Mouse (Mus musculus): ENCODE results near the gene Tars2. TPM values are rescaled to one million over a fixed set of nuclear protein-coding genes. Genes with fewer than 3 reads are reported as not detected.
"Not testable (repeated sequence)": the region's sequence is repeated elsewhere in the genome, so short reads cannot be mapped to it uniquely, and the experiment has no call there.

Tars2 gene
- polyA plus RNA-seq, 1 experiment from 2014 or later: 56.6 TPM

- Histone ChIP-seq H3K4me3 (ENCODE audit: low read length) (no peak overlapping the region), H3K27ac (ENCODE audit: low read depth, low read length) (no peak overlapping the region), H3K9me3 (ENCODE audit: control insufficient read depth, low read length) (no peaks in the 10 kb centered on the region), H3K27me3 (ENCODE audit: control insufficient read depth, insufficient read depth, low read length) (no peaks in the 10 kb centered on the region), H3K4me2 (replicated peaks; ENCODE audit: low read depth, low read length) (no peak overlapping the region), H3K4me1 (ENCODE audit: control insufficient read depth, insufficient read depth, low read length) (peaks cover 19% of the 10 kb centered on the region), H3K9ac (ENCODE audit: low read depth, low read length) (no peak overlapping the region), H3K36me3 (ENCODE audit: control insufficient read depth, insufficient read depth, low read length) (no peaks in the 10 kb centered on the region)
- WGBS: 89% methylated on average over 11 of the region's 11 CpGs
- ATAC-seq (ENCODE audit: low FRiP score, low TSS enrichment): no peak
Measured at GRCm38 (mm10) chr3:95694808-95695703, 65.0 kb downstream of the Tars2 start.

GRCm38 (mm10) chr3:95693821-95694807, 65.9 kb downstream of the Tars2 start:
- no peaks in the 10 kb centered on the region for H3K9me3 ChIP-seq (ENCODE audit: control insufficient read depth, low read length)
- 58% methylated on average over 11 of the region's 11 CpGs for WGBS
- no peak overlapping the region for H3K27ac ChIP-seq (ENCODE audit: low read depth, low read length)
- no peaks in the 10 kb centered on the region for H3K27me3 ChIP-seq (ENCODE audit: control insufficient read depth, insufficient read depth, low read length)
- H3K4me1 ChIP-seq (ENCODE audit: control insufficient read depth, insufficient read depth, low read length): peaks cover 21% of the 10 kb centered on the region
- no peak overlapping the region for H3K4me2 ChIP-seq (replicated peaks; ENCODE audit: low read depth, low read length)
- H3K4me3 ChIP-seq (ENCODE audit: low read length): no peak overlapping the region
- no peaks in the 10 kb centered on the region for H3K36me3 ChIP-seq (ENCODE audit: control insufficient read depth, insufficient read depth, low read length)
- ATAC-seq (ENCODE audit: low FRiP score, low TSS enrichment): no peak
- no peak overlapping the region for H3K9ac ChIP-seq (ENCODE audit: low read depth, low read length)

DNA sequence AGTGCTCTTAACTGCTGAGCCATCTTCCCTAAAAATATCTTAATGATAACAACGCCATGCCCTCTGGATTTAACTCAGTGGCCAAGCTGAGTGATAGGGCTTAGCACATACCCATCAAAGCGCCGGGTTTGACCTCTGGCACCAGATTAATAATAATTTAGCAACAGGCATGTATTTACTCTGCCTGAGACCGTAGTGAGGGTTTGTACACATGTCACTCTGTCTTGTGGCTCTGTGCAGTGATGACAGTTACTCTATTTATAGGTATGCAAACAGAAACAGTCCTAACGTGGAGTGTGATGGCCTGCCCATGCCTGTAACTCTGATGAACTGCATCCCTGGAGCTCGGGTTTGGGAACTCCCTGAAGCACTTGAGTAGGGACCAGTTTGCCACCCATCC, 67.3 kb downstream of the Tars2 start:
- no peak overlapping the region for H3K4me3 ChIP-seq (ENCODE audit: low read length)
- H3K36me3 ChIP-seq (ENCODE audit: control insufficient read depth, insufficient read depth, low read length): no peaks in the 10 kb centered on the region
- WGBS: 76% methylated on average over 6 of the region's 6 CpGs
- peaks cover 34% of the 10 kb centered on the region for H3K4me1 ChIP-seq (ENCODE audit: control insufficient read depth, insufficient read depth, low read length)
- no peaks in the 10 kb centered on the region for H3K9me3 ChIP-seq (ENCODE audit: control insufficient read depth, low read length)
- H3K27me3 ChIP-seq (ENCODE audit: control insufficient read depth, insufficient read depth, low read length): no peaks in the 10 kb centered on the region
- H3K9ac ChIP-seq (ENCODE audit: low read depth, low read length): no peak overlapping the region
- H3K4me2 ChIP-seq (replicated peaks; ENCODE audit: low read depth, low read length): no peak overlapping the region
- H3K27ac ChIP-seq (ENCODE audit: low read depth, low read length): no peak overlapping the region
- no peak for ATAC-seq (ENCODE audit: low FRiP score, low TSS enrichment)

DNA sequence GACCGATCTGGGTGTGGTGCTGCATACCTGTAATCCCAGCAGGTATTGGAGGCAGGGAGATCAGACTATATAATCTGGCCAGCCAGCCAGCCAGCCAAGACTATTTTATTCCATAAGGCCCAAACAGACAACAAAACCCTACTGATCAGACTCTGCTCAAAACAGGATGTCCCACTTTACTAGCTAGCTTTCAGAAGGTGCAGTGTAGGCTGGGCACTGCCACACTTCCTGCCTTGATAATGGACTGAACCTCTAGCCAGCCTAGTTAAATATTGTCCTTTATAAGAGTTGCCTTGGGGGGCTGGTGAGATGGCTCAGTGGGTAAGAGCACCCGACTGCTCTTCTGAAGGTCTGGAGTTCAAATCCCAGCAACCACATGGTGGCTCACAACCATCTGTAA, 69.5 kb downstream of the Tars2 start:
- 0 out of 2 replicates have a peak overlapping the region, but pooled peaks have one; percentile 66 for H3K27ac ChIP-seq (ENCODE audit: low read depth, low read length)
- not testable (repeated sequence) for H3K4me2 ChIP-seq (replicated peaks; ENCODE audit: low read depth, low read length); H3K27me3 ChIP-seq (ENCODE audit: control insufficient read depth, insufficient read depth, low read length); H3K9me3 ChIP-seq (ENCODE audit: control insufficient read depth, low read length); ATAC-seq (ENCODE audit: low FRiP score, low TSS enrichment); H3K4me3 ChIP-seq (ENCODE audit: low read length); H3K36me3 ChIP-seq (ENCODE audit: control insufficient read depth, insufficient read depth, low read length); H3K9ac ChIP-seq (ENCODE audit: low read depth, low read length)
- peaks cover 42% of the 10 kb centered on the region for H3K4me1 ChIP-seq (ENCODE audit: control insufficient read depth, insufficient read depth, low read length)
- 83% methylated on average over 2 of the region's 2 CpGs for WGBS

Small RNA genes within 50 kb of the gene (microRNA-seq; reads per million reads assigned to microRNA genes)
- gene Mir7014: not detected

Other genes starting within 250 kb of the Tars2 start
- gene Ctss, start 233.4 kb downstream of the Tars2 start, polyA plus RNA-seq (2014; fragmentation: Nextera tagmentation; extraction: Ambion mirVana): 9.9 and 12.2 TPM in 2 replicates
- gene Hormad1, start 200.5 kb downstream of the Tars2 start, polyA plus RNA-seq (2014; fragmentation: Nextera tagmentation; extraction: Ambion mirVana): not detected in 2 replicates
- gene Golph3l, start 171.3 kb downstream of the Tars2 start, polyA plus RNA-seq (2014; fragmentation: Nextera tagmentation; extraction: Ambion mirVana): 28.2 and 35.6 TPM in 2 replicates
- 64.0 and 66.9 TPM in 2 replicates for gene Ensa, start 135.2 kb downstream of the Tars2 start, polyA plus RNA-seq (2014; fragmentation: Nextera tagmentation; extraction: Ambion mirVana)
- 47.4 and 76.1 TPM in 2 replicates for gene Mcl1, start 101.4 kb downstream of the Tars2 start, polyA plus RNA-seq (2014; fragmentation: Nextera tagmentation; extraction: Ambion mirVana)
- gene Adamtsl4, start 72.3 kb downstream of the Tars2 start, polyA plus RNA-seq (2014; fragmentation: Nextera tagmentation; extraction: Ambion mirVana): 2.0 and 3.7 TPM in 2 replicates
- 168 and 204 TPM in 2 replicates for gene Ecm1, start 20.6 kb downstream of the Tars2 start, polyA plus RNA-seq (2014; fragmentation: Nextera tagmentation; extraction: Ambion mirVana)
- gene Rprd2, start 58.7 kb upstream of the Tars2 start, polyA plus RNA-seq (2014; fragmentation: Nextera tagmentation; extraction: Ambion mirVana): 20.4 and 27.2 TPM in 2 replicates
- gene Prpf3, start 95.7 kb upstream of the Tars2 start, polyA plus RNA-seq (2014; fragmentation: Nextera tagmentation; extraction: Ambion mirVana): 51.2 and 60.8 TPM in 2 replicates
- 377 and 496 TPM in 2 replicates for gene Mrps21, start 111.3 kb upstream of the Tars2 start, polyA plus RNA-seq (2014; fragmentation: Nextera tagmentation; extraction: Ambion mirVana)
- gene Ciart, start 122.0 kb upstream of the Tars2 start, polyA plus RNA-seq (2014; fragmentation: Nextera tagmentation; extraction: Ambion mirVana): 4.0 and 5.3 TPM in 2 replicates
- 33.6 and 35.6 TPM in 2 replicates for gene BC028528, start 131.8 kb upstream of the Tars2 start, polyA plus RNA-seq (2014; fragmentation: Nextera tagmentation; extraction: Ambion mirVana)
- 40.4 and 83.2 TPM in 2 replicates for gene Aph1a, start 133.8 kb upstream of the Tars2 start, polyA plus RNA-seq (2014; fragmentation: Nextera tagmentation; extraction: Ambion mirVana)
- 21.0 and 25.9 TPM in 2 replicates for gene Car14, start 144.5 kb upstream of the Tars2 start, polyA plus RNA-seq (2014; fragmentation: Nextera tagmentation; extraction: Ambion mirVana)
- gene Anp32e, start 169.0 kb upstream of the Tars2 start, polyA plus RNA-seq (2014; fragmentation: Nextera tagmentation; extraction: Ambion mirVana): 78.3 and 89.0 TPM in 2 replicates
- gene Plekho1, start 235.8 kb upstream of the Tars2 start, polyA plus RNA-seq (2014; fragmentation: Nextera tagmentation; extraction: Ambion mirVana): 39.3 and 48.0 TPM in 2 replicates

Data from kidney, embryonic 14.5 days (tissue).